In the genomic region with DNA sequence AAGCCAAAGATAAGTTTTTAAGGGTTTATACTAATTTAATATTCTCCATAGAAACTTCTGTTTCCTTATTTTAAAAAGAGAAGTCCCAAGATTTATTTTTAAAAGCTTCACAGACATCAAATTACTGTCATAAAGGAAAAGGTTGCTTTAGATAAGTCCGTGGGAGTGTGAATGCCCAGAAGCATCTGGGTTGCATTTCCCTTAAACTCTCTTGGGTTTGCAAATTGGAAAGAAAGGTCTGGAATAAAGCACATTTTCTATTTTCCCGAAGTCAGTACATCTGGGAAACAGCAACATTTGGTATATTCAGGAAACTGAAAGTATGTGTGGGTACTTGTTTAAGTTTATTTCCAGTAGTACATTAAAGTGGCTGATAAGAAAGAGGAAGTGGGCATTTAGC, we compare ENCODE assay signal across 21 mouse cellular contexts. TPM values are rescaled to one million over a fixed set of nuclear protein-coding genes. Genes with fewer than 3 reads are reported as not detected.
"Had no signal": no experiment of that assay in that cellular context is flagged by ENCODE, and none has a peak within 500 bp of the region (broad histone marks: within the 10 kb centered on the region; RNA-seq: fewer than 3 reads in every experiment).

No protein-coding gene starts in this region.

- H3K4me3 ChIP-seq: layer of hippocampus, adult 2 months; left cerebral cortex, adult 2 months; midbrain, embryonic 13.5 days; myocyte; neural tube, embryonic 15.5 days had no signal

- H3K4me2 ChIP-seq: midbrain, embryonic 13.5 days; neural tube, embryonic 15.5 days had no signal

- ATAC-seq: midbrain, embryonic 13.5 days had no signal

- H3K9me3 ChIP-seq: neural tube, embryonic 15.5 days had no signal

- DNase-seq: kidney, adult 18-20 months; kidney, postnatal 10 days; kidney, postnatal 4 days; lung, adult 2 months; lung, postnatal 14 days; right cerebral cortex, adult 18-20 months; right cerebral cortex, postnatal 25 days had no signal

- H3K9ac ChIP-seq: liver, embryonic 14.5 days; midbrain, embryonic 13.5 days; neural tube, embryonic 15.5 days had no signal

- H3K36me3 ChIP-seq: midbrain, embryonic 13.5 days; neural tube, embryonic 15.5 days had no signal

- H3K27me3 ChIP-seq: midbrain, embryonic 13.5 days; neural tube, embryonic 15.5 days had no signal

- H3K27ac ChIP-seq: layer of hippocampus, adult 2 months; left cerebral cortex, adult 2 months; liver, embryonic 14.5 days; macrophage; midbrain, embryonic 13.5 days; neural tube, embryonic 15.5 days; stomach, postnatal 0 days had no signal

RNA-seq across cellular contexts. Expression of gene Gfra1, which starts 12.6 kb away (rescaled TPM):
- polyA plus RNA-seq: macrophage had no signal

RNA-seq across cellular contexts. Expression of gene Ccdc172, which starts 43.5 kb away (rescaled TPM):
- total RNA-seq: layer of hippocampus, adult 2 months; layer of hippocampus, postnatal 10 days; left cerebral cortex, adult 2 months; liver, adult 2 months; midbrain, postnatal 0 days had no signal
- polyA plus RNA-seq: kidney, embryonic 14.5 days; limb, embryonic 11.5 days; liver, adult 2 months; liver, embryonic 14.5 days; lung, adult 2 months; macrophage; midbrain, embryonic 13.5 days; midbrain, postnatal 0 days; myocyte; neural tube, embryonic 11.5 days; neural tube, embryonic 15.5 days; stomach, postnatal 0 days had no signal
